Mouse (Mus musculus) brain, embryonic 18.5 days (tissue): ENCODE data around the gene Kank1.
"Not testable (repeated sequence)": the region's sequence is repeated elsewhere in the genome, so short reads cannot be mapped to it uniquely, and the experiment has no call there.

Experiments
- DNase-seq: peaks from one replicate; pipeline ENCODE4 v3.0.0-alpha.2; 2012; ENCODE audit warnings: low read depth, low spot score

Gene Kank1

GRCm38 (mm10) chr19:25438246-25438645 lies 201.5 kb downstream of the Kank1 start:
- DNase-seq = no peak

DNA sequence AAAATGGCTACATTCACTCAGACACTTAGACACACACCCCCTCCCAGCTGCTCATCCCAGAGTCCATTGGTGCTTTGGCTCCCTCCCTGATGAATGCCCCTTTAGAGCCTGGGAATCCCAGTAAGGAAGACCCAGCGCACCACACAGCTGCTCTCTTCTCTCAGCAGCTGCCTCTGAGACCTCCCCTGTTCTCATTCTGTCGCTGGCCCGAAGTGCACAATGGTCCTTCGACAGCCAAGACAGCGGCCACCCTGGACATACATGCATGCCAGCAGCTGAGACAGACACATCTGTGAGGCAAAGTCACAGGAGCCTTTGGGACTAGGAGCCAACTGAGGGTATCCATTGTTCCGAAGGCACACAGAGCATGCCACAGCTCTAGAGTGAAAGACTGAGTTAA lies 203.0 kb downstream of the Kank1 start:
- no peak for DNase-seq

DNA sequence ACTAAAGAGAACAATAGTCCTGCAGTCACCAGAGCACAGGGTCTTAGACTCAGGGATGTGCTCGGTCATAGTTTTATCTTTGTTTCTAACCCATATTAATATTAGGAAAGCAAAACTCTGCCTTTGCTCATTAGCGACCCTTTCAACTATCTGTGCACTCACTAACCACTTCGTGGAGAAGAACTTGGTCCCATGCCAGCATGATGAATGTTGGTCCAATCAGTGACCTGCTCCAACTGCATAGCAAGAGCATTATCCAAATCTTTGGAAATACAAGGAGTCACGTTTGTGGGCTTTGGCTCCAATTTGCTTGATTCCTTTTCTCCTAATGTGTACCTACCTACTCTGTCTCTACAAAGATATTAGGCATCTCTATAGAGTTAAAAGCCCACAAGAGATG lies 204.0 kb downstream of the Kank1 start:
- no peak for DNase-seq

- peak; percentile 46 for DNase-seq
Measured at GRCm38 (mm10) chr19:25445054-25445453, 208.3 kb downstream of the Kank1 start.

- DNase-seq = no peak
Measured at GRCm38 (mm10) chr19:25445842-25446241, 209.1 kb downstream of the Kank1 start.

DNA sequence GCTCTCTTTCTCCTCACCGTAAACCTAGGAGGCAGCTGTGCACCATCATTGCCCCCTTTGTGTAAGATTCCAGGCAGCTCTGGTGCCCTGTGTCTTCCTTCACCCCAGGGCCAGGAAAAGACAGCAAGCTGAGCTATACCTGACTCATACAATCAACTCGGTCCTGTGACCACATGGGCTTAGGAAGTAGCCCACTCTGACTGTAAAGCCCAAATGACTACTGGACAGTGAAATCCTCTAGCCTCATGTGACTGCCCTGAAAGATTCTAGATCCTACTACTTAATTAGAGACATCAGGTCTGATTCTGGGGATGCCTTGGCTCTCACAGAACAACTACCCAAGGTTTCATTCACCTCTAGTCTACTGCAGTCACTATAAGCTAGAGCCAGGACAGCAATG lies 209.9 kb downstream of the Kank1 start:
- DNase-seq = no peak

DNA sequence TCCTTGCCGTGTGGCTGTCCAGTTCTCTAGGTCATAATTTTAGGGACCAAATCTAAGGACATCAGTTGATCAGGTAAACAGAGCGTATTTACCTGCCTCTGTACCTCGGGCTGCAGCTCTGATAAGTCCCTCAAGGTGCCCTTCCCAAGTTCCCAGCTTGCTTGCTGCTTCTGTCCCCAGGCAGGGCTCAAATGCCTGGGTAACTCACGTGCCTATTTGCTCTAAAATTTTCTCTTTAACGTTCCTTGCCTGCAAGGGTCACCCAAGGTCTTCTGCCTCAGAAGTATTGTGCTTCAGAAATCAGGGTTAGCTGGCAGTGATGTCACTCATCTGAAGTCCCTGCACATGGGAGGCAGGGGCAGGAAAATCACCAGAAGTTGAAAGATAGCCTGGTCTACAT lies 210.6 kb downstream of the Kank1 start:
- no peak for DNase-seq

GRCm38 (mm10) chr19:25450869-25451629 lies 214.3 kb downstream of the Kank1 start:
- DNase-seq = no peak

- no peak for DNase-seq
Measured at GRCm38 (mm10) chr19:25453146-25453545, 216.4 kb downstream of the Kank1 start.

DNA sequence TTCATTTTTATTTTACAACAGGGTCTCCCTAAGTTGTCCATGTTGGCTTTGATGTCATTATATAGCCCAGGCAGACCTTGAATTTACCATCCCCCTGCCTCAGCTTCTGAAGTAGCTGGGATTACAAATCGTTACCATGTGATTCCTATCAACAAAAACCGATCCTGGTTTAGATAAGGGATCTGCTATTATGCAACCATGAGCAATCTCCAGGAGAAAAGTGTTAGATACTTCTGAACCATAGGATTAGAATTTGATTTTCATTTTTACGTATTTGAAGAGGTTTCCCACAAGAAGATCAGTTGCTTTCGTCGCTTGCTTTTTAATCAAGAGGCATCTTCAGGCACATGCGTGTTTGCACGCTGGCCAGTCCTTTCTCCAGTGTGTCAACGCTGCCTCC lies 224.0 kb downstream of the Kank1 start:
- no peak for DNase-seq

GRCm38 (mm10) chr19:25461553-25462320 lies 225.0 kb downstream of the Kank1 start:
- DNase-seq = no peak

- not testable (repeated sequence) for DNase-seq
Measured at GRCm38 (mm10) chr19:25475806-25476205, 239.0 kb downstream of the Kank1 start.

- no peak for DNase-seq
Measured at GRCm38 (mm10) chr19:25479152-25479669, 242.4 kb downstream of the Kank1 start.

- DNase-seq = no peak
Measured at GRCm38 (mm10) chr19:25480820-25481219, 244.0 kb downstream of the Kank1 start.
